28 mouse cellular contexts compared by ENCODE assay signal in the genomic region with DNA sequence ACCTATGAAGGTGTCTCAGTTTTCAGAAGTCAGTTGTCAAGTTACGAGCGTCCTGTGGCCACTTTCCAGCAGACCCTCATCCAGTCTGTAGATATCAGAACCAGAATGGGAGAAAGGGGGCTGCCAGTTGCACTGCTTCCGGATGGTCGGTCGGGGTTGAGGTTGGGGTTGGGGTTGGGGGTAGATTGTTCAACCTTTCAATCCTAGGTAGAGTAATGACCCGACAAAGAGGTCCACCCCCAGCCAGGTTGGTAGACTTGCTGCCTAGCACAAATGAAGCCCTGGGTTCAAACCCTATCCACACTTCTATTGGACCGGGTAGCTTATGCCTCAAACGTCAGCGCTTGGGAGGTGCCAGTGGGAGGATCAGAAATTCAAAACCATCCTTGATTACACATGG. TPM values are rescaled to one million over a fixed set of nuclear protein-coding genes. Genes with fewer than 3 reads are reported as not detected.
DNase-seq lines count a peak whose midpoint lies in the region; ATAC-seq lines count a peak whose summit lies in the region.
"Had no signal": no experiment of that assay in that cellular context is flagged by ENCODE, and none has a peak within 500 bp of the region (broad histone marks: within the 10 kb centered on the region; RNA-seq: fewer than 3 reads in every experiment).

No protein-coding gene starts in this region.

- no peak overlapping the region for H3K4me2 ChIP-seq in liver, embryonic 12.5 days
- H3K4me2 ChIP-seq: embryonic facial prominence, embryonic 12.5 days; embryonic facial prominence, embryonic 15.5 days; forebrain, embryonic 12.5 days; forebrain, embryonic 15.5 days; heart, embryonic 11.5 days; hindbrain, embryonic 14.5 days had no signal

- no peak overlapping the region for H3K4me3 ChIP-seq in liver, embryonic 12.5 days
- H3K4me3 ChIP-seq: embryonic facial prominence, embryonic 12.5 days; embryonic facial prominence, embryonic 15.5 days; forebrain, embryonic 12.5 days; forebrain, embryonic 15.5 days; heart, adult 2 months had no signal

- 68% methylated on average over 9 of the region's 9 CpGs for WGBS in liver, embryonic 12.5 days (ENCODE audit: insufficient replicate concordance)

- H3K36me3 ChIP-seq in liver, embryonic 12.5 days: no peaks in the 10 kb centered on the region
- H3K36me3 ChIP-seq: embryonic facial prominence, embryonic 12.5 days; embryonic facial prominence, embryonic 15.5 days; forebrain, embryonic 12.5 days; forebrain, embryonic 15.5 days had no signal

- H3K9me3 ChIP-seq in liver, embryonic 12.5 days (replicated peaks): peaks cover 8% of the 10 kb centered on the region
- H3K9me3 ChIP-seq: embryonic facial prominence, embryonic 15.5 days; forebrain, embryonic 15.5 days had no signal

- ATAC-seq in liver, embryonic 12.5 days: no peak
- ATAC-seq: CD4-positive, CD25-positive, alpha-beta regulatory T cell, adult 4 months; forebrain, embryonic 15.5 days; hindbrain, postnatal 0 days had no signal

- peak; percentile 70 for DNase-seq in heart, adult 11 months
- no peak for DNase-seq in heart, postnatal 36 days
- peak; percentile 1 for DNase-seq in liver
- DNase-seq in right cerebral cortex, postnatal 4 days: peak; percentile 1
- no peak for DNase-seq in right cerebral cortex, adult 18-20 months
- peak; percentile 10 for DNase-seq in urinary bladder, adult 2 months (ENCODE audit: low spot score)
- DNase-seq in urinary bladder, postnatal 36 days (ENCODE audit: low spot score in 2 of 2): no peak
- DNase-seq: adrenal gland, adult 2 months; adrenal gland, postnatal 14 days; cerebellum, adult 11 months; cerebellum, adult 2 months; cerebellum, adult 9-11 months; cerebellum, postnatal 25 days; gastrocnemius, postnatal 25 days; heart, adult 2 months; heart, postnatal 4 days had no signal

- intact Hi-C loops in heart, postnatal 36 days (cut with DNase I): no loop called here

- H3K27ac ChIP-seq in liver, embryonic 12.5 days: no peak overlapping the region
- H3K27ac ChIP-seq: embryonic facial prominence, embryonic 12.5 days; embryonic facial prominence, embryonic 15.5 days; forebrain, embryonic 12.5 days; forebrain, embryonic 15.5 days; heart, adult 2 months; hindbrain, embryonic 14.5 days; hindbrain, postnatal 0 days had no signal

- no peaks in the 10 kb centered on the region for H3K4me1 ChIP-seq in liver, embryonic 12.5 days
- H3K4me1 ChIP-seq: embryonic facial prominence, embryonic 12.5 days; embryonic facial prominence, embryonic 15.5 days; forebrain, embryonic 15.5 days had no signal

- peaks cover 51% of the 10 kb centered on the region for H3K27me3 ChIP-seq in liver, embryonic 12.5 days (replicated peaks)
- H3K27me3 ChIP-seq: embryonic facial prominence, embryonic 12.5 days; embryonic facial prominence, embryonic 15.5 days; forebrain, embryonic 12.5 days; forebrain, embryonic 15.5 days had no signal

- H3K9ac ChIP-seq in liver, embryonic 12.5 days: no peak overlapping the region
- H3K9ac ChIP-seq: embryonic facial prominence, embryonic 12.5 days; embryonic facial prominence, embryonic 15.5 days; forebrain, embryonic 12.5 days; forebrain, embryonic 15.5 days; hindbrain, embryonic 14.5 days had no signal

RNA-seq across cellular contexts. Expression of gene Padi2, which starts 27.5 kb away (rescaled TPM):
- 1 to 10 TPM in 1 of 2 experiments, under 1 TPM in 1; 0.56 to 1.0 TPM for total RNA-seq in heart, postnatal 36 days (2021)
- polyA plus RNA-seq in liver, embryonic 12.5 days (2016; fragmentation: Nextera tagmentation; extraction: Ambion mirVana): 2.5 and 3.7 TPM in 2 replicates
- polyA plus RNA-seq in urinary bladder, adult 2 months (2012; rRNA removed): 1.7 and 1.8 TPM in 2 replicates

RNA-seq across cellular contexts. Expression of gene Padi1, which starts 33.1 kb away (rescaled TPM):
- not detected for total RNA-seq in heart, postnatal 36 days (2021)
- polyA plus RNA-seq in liver, embryonic 12.5 days (2016; fragmentation: Nextera tagmentation; extraction: Ambion mirVana): 0.10 TPM in 1 of 2 replicates, not detected in the other
- polyA plus RNA-seq in urinary bladder, adult 2 months (2012; rRNA removed): 1.0 and 1.2 TPM in 2 replicates
- total RNA-seq: adrenal gland, adult 2 months; adrenal gland, postnatal 14 days; adrenal gland, postnatal 4 days; common myeloid progenitor, adult 5-6 weeks; heart, adult 2 months; heart, postnatal 4 days; hindbrain, postnatal 0 days had no signal
- polyA plus RNA-seq: adrenal gland, adult 2 months; forebrain, embryonic 15.5 days; heart, postnatal 0 days; hindbrain, embryonic 14.5 days; hindbrain, postnatal 0 days had no signal

Comparison
In these comparisons a context has a peak if more than half of its experiments do, and no peak if none do; other contexts are left out.
1. DNase-seq: peak in heart, adult 11 months (single experiment), liver (single experiment), right cerebral cortex, postnatal 4 days (single experiment) and urinary bladder, adult 2 months (single experiment); none in heart, postnatal 36 days (0 of 2), right cerebral cortex, adult 18-20 months (single experiment) and urinary bladder, postnatal 36 days (0 of 2).